Mouse (Mus musculus) gastrocnemius, postnatal 14 days (tissue): ENCODE data around the gene Col13a1. TPM values are rescaled to one million over a fixed set of nuclear protein-coding genes. Genes with fewer than 3 reads are reported as not detected.

ENCODE experiments used
- DNase-seq: peaks from one replicate; pipeline ENCODE4 v3.0.0; 2021; ENCODE audit warnings: mixed read lengths
- intact Hi-C: fragments of 180-260 bp; cut with DNase I; formaldehyde crosslinking; loops from one replicate; pipeline ENCODE4 v1.15.1; 2025; ENCODE audit warnings: low total_unique reads
- total RNA-seq, 2 experiments: library from RNA; stranded (reverse); gene quantifications; 2 replicates each; pipeline ENCODE4 v1.2.3; 2021

Col13a1 gene
- total RNA-seq, 2 experiments from 2014 or later = 2.1 to 2.7 TPM

DNA sequence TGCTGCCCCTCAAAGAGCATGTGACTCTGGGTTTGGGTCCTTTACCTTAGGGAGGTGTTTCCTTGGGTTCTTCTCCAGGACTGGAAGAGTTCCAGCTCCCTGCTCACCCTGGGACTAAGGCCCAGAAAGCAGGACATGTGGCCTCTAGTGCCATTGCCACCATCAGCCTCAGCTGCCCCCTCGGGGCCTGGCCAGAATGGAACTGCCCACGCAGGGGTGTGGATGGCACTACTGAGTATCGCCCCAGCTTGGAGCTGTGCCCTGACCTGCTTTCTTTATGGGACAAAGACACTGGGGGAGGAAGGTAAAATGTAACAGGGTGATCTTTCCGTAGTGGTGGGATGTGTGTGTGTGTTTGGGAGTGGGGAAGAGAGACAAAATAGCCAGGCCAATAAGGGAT, 59.4 kb downstream of the Col13a1 start:
- no peak for DNase-seq
- intact Hi-C loops = no loop called here

DNA sequence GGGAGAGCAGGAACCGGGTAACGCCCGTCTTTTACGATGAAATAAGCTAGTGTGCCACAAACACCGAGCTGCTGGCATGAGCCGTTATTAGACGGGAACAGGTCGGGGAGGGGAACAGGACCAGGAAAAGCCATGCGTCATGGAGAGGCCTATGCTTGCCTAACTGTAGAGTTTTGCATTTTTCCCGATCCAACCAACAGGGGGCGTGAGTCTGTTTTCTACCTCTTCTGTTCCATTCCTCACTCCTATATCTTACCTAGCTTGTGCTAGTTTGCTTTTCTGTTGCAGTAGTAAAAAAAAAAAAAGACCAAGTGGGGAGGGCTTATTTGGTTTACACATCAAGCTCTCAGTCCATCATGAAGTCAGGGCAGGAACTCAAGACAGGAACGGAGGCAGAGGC, 61.8 kb downstream of the Col13a1 start:
- no peak for DNase-seq
- intact Hi-C loops = no loop called here

DNA sequence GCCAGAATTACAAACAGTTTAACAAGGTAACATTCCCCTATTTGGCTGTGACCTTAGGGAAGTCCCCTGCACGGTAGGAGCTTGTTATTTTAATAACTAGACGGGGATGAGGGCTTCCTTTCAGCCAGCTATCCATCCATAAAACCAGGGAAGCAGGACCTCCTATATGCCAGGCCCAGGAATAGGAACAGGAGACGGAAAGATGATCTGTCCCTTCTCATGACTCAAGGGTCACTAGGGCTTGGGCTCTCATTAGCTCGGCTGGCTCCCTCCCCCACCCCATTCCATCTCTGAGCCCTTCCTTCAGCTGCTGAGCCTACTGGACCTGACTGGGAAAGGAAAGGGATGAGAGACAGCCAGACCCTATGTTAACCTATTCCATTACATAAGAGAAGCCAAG, 67.1 kb downstream of the Col13a1 start:
- intact Hi-C loops = no loop called here
- no peak for DNase-seq

GRCm38 (mm10) chr10:61909004-61909403, 69.9 kb downstream of the Col13a1 start:
- intact Hi-C loops = no loop called here
- no peak for DNase-seq

DNA sequence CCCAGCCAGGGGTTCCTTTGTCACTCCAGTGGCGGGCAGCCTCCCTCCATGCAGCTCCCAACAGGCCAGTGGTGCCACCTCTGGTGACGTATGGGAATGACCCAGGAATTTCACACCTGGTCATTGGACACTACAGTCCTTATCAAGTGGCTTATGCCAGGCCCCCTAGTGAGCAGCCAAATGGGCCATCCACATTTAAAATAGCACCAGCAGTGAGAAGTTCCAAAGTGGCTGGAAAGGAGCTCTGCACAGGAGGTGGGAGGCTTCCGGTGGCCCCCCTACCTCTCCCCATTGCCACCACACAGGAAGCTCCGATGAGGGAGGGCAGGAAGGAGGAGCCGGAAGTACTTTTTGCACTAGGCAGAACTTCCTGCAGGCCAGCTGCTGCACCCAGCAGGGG, 72.7 kb downstream of the Col13a1 start:
- intact Hi-C loops = no loop called here
- DNase-seq = peak; percentile 57

- intact Hi-C loops = no loop called here
- DNase-seq = no peak
Observed at GRCm38 (mm10) chr10:61905308-61905707, 73.6 kb downstream of the Col13a1 start.

- intact Hi-C loops = no loop called here
- DNase-seq = no peak
Observed at GRCm38 (mm10) chr10:61898116-61898515, 80.8 kb downstream of the Col13a1 start.

- intact Hi-C loops = no loop called here
- DNase-seq = no peak
Observed at GRCm38 (mm10) chr10:61894564-61894963, 84.3 kb downstream of the Col13a1 start.

- DNase-seq = no peak
- intact Hi-C loops = no loop called here
Observed at GRCm38 (mm10) chr10:61891138-61891537, 87.8 kb downstream of the Col13a1 start.

DNA sequence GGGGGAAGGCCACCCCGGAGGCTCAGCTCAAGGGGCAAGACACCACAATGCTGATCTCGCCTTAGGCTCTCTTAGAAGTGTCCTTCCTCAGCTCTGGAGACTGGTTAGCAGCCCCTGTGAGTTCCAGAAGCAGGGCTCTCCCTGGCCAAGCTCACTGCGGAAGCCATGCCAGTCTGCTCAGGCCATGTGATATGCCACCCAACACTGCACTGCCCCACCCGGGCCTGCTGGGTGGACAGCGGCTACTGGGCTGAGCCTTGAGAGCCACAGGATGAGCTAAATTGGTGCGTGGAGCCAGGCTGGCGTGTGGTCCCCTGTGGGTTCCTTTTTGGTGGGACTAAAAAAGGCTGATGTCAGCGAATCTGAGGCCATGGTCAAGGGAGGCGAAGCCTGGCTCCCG, 88.6 kb downstream of the Col13a1 start:
- intact Hi-C loops = no loop called here
- DNase-seq = peak; percentile 30

DNA sequence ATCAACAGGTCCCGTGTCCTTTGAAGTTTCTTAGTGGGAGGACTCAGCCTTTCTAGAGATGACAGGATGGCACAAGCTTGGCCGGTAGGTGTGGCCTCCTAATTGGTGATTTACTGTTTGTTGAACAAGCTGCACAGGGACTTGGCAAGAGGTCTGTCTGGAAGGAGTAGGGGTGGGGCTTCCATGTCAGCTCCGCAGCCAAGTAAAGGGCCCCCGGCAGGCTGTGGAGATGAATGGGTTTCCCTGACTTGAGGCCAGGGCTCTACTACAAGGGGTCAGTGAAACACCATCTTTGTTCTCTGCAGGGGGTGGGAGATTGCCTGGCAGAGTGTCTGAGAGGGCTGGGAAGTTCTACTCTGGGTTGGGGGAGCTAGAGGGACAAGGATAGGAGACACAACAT, 99.5 kb downstream of the Col13a1 start:
- intact Hi-C loops = loop anchor here (5.0 kb wide), 2 partner anchors 98 to 223 kb away; partner anchors contain the start of gene Col13a1
- DNase-seq = no peak

- intact Hi-C loops = loop anchor here (5.0 kb wide), 2 partner anchors 100 to 225 kb away; partner anchors contain the start of gene Col13a1
- DNase-seq = peak; percentile 78
Observed at GRCm38 (mm10) chr10:61877787-61878186, 101.1 kb downstream of the Col13a1 start.

- intact Hi-C loops = no loop called here
- DNase-seq = no peak
Observed at GRCm38 (mm10) chr10:61869796-61870195, 109.1 kb downstream of the Col13a1 start.

DNA sequence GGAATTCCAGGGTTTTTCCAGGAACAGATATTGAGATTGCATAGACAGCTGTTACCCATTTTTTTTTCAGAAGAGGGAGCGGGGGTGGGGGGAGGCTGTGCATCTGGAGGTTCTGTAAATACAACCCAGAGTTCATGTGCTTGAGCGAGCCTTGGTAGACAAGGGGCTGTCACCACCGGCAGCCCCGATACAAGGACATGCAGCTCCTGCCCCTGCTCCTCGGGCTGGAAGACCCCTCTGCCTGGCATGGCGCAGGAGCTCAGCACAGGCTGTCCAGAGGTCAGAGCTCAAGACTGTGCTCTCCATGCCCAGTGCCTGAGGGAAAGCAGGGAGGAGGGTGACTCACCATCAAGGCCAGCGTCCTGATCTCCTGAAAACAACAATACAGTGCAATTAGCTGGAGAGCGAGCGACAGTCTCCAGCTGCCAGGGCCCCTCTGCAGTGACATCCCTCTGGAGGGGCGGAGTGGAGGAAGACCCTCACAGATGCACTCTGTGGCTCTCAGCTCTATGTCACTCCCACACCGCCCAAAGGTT, 112.8 kb downstream of the Col13a1 start:
- intact Hi-C loops = no loop called here
- no peak for DNase-seq

- intact Hi-C loops = no loop called here
- DNase-seq = no peak
Observed at GRCm38 (mm10) chr10:61859451-61859850, 119.5 kb downstream of the Col13a1 start.

DNA sequence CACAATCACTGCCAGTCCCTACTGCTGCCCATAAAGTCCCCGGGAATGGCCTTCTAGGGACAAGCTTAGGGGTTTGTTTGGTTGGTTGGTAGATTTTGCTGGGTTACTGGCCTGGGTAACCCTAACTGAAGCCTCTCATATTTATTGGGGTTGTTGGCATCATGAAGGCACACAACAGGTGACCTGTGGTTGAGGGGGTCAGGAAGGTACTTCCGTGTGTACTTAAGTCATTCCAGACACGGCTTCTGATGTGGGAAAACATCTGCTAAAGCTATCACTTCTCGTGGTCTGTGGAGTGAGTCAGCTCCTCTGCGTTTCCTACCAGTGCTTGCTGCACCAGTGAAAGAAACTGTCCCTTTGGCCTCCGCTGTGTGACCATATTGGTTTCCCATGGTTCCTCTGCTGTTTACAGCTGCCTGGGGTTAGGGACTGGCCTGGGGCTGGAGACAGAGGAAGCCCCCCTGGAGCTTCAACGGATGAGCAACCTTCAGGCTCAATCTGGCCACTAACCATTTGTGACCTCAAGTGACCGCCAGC, 123.7 kb downstream of the Col13a1 start:
- no peak for DNase-seq
- intact Hi-C loops = no loop called here

DNA sequence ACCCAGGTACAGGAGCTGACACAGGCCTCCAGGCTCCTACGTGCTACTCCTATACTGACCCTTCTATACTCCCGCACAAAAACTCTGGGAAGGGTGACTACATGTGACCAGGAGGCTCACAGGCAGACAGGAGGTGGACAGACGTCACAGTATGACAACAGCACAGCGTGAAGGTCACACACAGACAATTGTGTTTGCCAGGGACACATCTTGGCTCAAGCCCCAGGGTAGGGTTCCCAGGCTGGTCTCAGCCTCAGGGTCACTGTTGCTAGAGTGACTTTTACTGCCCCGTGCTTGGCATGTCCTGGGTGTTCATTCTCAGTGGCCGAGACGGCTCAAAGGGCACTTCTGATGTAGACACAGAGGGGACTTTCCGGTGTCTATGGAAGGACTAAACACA, 126.1 kb downstream of the Col13a1 start:
- intact Hi-C loops = no loop called here

GRCm38 (mm10) chr10:61848553-61848952, 130.4 kb downstream of the Col13a1 start:
- DNase-seq = peak; percentile 26
- intact Hi-C loops = no loop called here

More for the DNA sequence above, 126.1 kb downstream of the Col13a1 start:
- no peak for DNase-seq

DNA sequence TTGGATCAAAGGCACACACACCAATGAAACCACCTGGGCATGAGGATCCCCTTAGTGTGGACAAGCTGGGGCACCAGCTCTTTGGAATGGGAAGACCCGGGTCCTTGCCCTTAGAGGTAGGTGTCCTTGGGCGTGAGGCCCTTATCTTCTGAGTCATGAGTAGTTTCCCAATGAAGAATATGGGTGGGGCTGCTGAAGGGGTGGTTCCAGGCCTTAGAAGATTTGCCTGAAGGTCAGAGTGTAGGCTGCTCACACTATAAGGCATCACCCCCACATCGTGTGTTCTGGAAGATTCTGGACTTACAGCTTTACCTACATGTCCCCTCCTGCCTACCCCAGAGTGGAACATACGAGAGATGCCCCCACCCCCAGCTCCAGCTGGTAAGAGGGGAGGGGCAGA, 133.4 kb downstream of the Col13a1 start:
- intact Hi-C loops = no loop called here
- no peak for DNase-seq

GRCm38 (mm10) chr10:61844475-61844874, 134.4 kb downstream of the Col13a1 start:
- intact Hi-C loops = loop anchor here (5.0 kb wide), 1 partner anchor 138 kb away; no protein-coding TSS in a partner anchor
- no peak for DNase-seq

DNA sequence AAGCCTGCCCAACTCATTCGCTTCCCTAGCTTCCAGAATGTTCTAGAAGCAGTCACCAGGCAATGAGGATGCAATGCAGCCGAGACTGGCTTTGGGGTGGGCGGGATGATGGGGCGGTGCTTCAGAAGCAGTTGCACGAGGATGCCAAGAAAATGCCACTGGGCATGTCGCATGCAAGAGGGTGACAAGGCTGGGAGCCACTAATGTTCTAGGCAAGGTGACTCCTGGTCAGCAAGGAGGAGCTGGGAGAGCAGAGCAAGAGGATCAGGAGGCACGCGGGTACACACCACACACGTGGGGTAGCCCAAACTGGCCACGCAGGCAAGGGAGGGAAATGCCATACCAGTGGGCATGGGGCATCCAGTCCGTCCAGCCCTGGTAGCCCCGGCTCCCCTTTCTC, 136.6 kb downstream of the Col13a1 start:
- no peak for DNase-seq
- intact Hi-C loops = loop anchor here (5.0 kb wide), 1 partner anchor 140 kb away; no protein-coding TSS in a partner anchor

DNA sequence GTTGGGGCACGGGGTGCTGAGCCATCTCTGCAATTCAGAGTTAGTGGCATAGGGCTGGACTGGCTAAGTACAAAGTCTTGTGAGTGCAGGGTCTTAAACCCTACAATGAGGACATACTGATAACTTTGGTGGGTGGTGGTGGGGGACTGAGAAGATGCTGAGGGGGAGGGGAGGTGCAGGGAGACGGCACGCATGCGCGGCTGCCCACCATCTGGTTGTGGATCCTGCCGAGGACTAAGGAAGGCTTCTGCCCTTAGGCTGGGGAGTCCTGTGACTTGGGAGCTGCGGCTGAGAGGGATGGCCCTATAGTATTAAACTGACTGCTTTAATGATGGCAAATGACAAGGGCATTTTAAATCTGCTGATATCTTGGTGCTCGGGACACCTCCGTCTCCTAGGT, 139.6 kb downstream of the Col13a1 start:
- intact Hi-C loops = loop anchor here (10.0 kb wide), 1 partner anchor 345 kb away; no protein-coding TSS in a partner anchor
- DNase-seq = no peak
